In genomic region chr6:52752832-52753231, GRCm38 (mm10) we compare ENCODE assay signal across 28 mouse cellular contexts. TPM values are rescaled to one million over a fixed set of nuclear protein-coding genes. Genes with fewer than 3 reads are reported as not detected.
DNase-seq lines count a peak whose midpoint lies in the region; ATAC-seq and TF ChIP-seq lines count a peak whose summit lies in the region.
"Had no signal": no experiment of that assay in that cellular context is flagged by ENCODE, and none has a peak within 500 bp of the region (broad histone marks: within the 10 kb centered on the region; RNA-seq: fewer than 3 reads in every experiment).

No protein-coding gene starts in this region.

- H3K27ac ChIP-seq in liver, embryonic 11.5 days (ENCODE audit: low read depth, low read length) = no peak overlapping the region
- no peak overlapping the region for H3K27ac ChIP-seq in liver, postnatal 0 days (ENCODE audit: low read depth)
- H3K27ac ChIP-seq in midbrain, embryonic 11.5 days (ENCODE audit: low read depth, low read length) = no peak overlapping the region
- H3K27ac ChIP-seq in midbrain, postnatal 0 days (ENCODE audit: low read depth, low read length) = no peak overlapping the region
- H3K27ac ChIP-seq in liver, embryonic 14.5 days = no peak overlapping the region
- H3K27ac ChIP-seq: embryonic facial prominence, embryonic 13.5 days; embryonic facial prominence, embryonic 15.5 days; forebrain, embryonic 10.5 days; forebrain, embryonic 12.5 days had no signal

- ATAC-seq in liver, embryonic 11.5 days (replicated peaks; ENCODE audit: low FRiP score) = peak; percentile 47; the same call in 1 of the 2 replicates
- ATAC-seq in liver, postnatal 0 days = no peak
- no peak for ATAC-seq in midbrain, embryonic 11.5 days (ENCODE audit: low FRiP score)
- no peak for ATAC-seq in midbrain, postnatal 0 days (ENCODE audit: low FRiP score)
- peak; percentile 51; the same call in 1 of the 2 replicates for ATAC-seq in liver, embryonic 14.5 days (ENCODE audit: insufficient read depth)
- ATAC-seq: activated CD4-positive, CD25-positive, alpha-beta regulatory T cell, adult 4 months; CD4-positive, CD25-positive, alpha-beta regulatory T cell, adult 4 months; forebrain, embryonic 14.5 days; forebrain, embryonic 16.5 days; Patski had no signal

- H3K4me3 ChIP-seq in liver, embryonic 11.5 days (ENCODE audit: low read depth, low read length) = no peak overlapping the region
- H3K4me3 ChIP-seq in liver, postnatal 0 days (ENCODE audit: low read depth, low read length) = no peak overlapping the region
- no peak overlapping the region for H3K4me3 ChIP-seq in midbrain, embryonic 11.5 days (ENCODE audit: low read depth, low read length)
- H3K4me3 ChIP-seq in midbrain, postnatal 0 days (ENCODE audit: low read depth, low read length) = no peak overlapping the region
- no peak overlapping the region for H3K4me3 ChIP-seq in liver, embryonic 14.5 days (ENCODE audit: insufficient read depth in 1 of 2, low read depth in 2 of 2, low read length in 2 of 2)
- H3K4me3 ChIP-seq: embryonic facial prominence, embryonic 13.5 days; embryonic facial prominence, embryonic 15.5 days; forebrain, embryonic 10.5 days; forebrain, embryonic 12.5 days had no signal

- H3K36me3 ChIP-seq in liver, embryonic 11.5 days (ENCODE audit: control insufficient read depth, insufficient read depth, low read length) = no peaks in the 10 kb centered on the region; the same call in 1 of the 2 replicates
- peaks cover 58% of the 10 kb centered on the region for H3K36me3 ChIP-seq in liver, postnatal 0 days (replicated peaks; ENCODE audit: insufficient read depth, low read length)
- H3K36me3 ChIP-seq in midbrain, embryonic 11.5 days (ENCODE audit: control insufficient read depth, insufficient read depth, low read length) = peaks cover 3% of the 10 kb centered on the region; the same call in 1 of the 2 replicates
- peaks cover 9% of the 10 kb centered on the region for H3K36me3 ChIP-seq in midbrain, postnatal 0 days (ENCODE audit: insufficient read depth, low read length)
- peaks cover 19% of the 10 kb centered on the region for H3K36me3 ChIP-seq in liver, embryonic 14.5 days (replicated peaks; ENCODE audit: control insufficient read depth, insufficient read depth, low read depth)

- TF ChIP-seq CTCF in liver, postnatal 0 days (IDR thresholded peaks at IDR 0.05; ENCODE audit: low read depth) = no peak
- TF ChIP-seq CTCF in midbrain, postnatal 0 days (IDR thresholded peaks at IDR 0.05) = no peak
- no peak for TF ChIP-seq CTCF in liver, embryonic 14.5 days (IDR thresholded peaks at IDR 0.05; ENCODE audit: low read depth)

- no peaks in the 10 kb centered on the region for H3K4me1 ChIP-seq in liver, embryonic 11.5 days (replicated peaks; ENCODE audit: control insufficient read depth, insufficient read depth, low read length)
- H3K4me1 ChIP-seq in liver, postnatal 0 days (ENCODE audit: insufficient read depth) = no peaks in the 10 kb centered on the region
- H3K4me1 ChIP-seq in midbrain, embryonic 11.5 days (ENCODE audit: control insufficient read depth, insufficient read depth, low read length) = no peaks in the 10 kb centered on the region
- H3K4me1 ChIP-seq in midbrain, postnatal 0 days (ENCODE audit: insufficient read depth, low read length) = no peaks in the 10 kb centered on the region
- H3K4me1 ChIP-seq in liver, embryonic 14.5 days (replicated peaks; ENCODE audit: control insufficient read depth in 2 of 2, insufficient read depth in 2 of 2, low read length in 1 of 2) = 0 out of 4 replicates have a peak, but pooled peaks cover 0 to 2% of the 10 kb centered on the region in 2 experiments
- H3K4me1 ChIP-seq: embryonic facial prominence, embryonic 13.5 days; embryonic facial prominence, embryonic 15.5 days; forebrain, embryonic 10.5 days; forebrain, embryonic 12.5 days had no signal

- TF ChIP-seq EP300 in liver, postnatal 0 days (IDR thresholded peaks at IDR 0.05; ENCODE audit: low read depth) = no peak
- TF ChIP-seq EP300 in liver, embryonic 14.5 days (IDR thresholded peaks at IDR 0.05; ENCODE audit: low read depth) = no peak

- no peak for DNase-seq in liver, embryonic 11.5 days (ENCODE audit: low spot score)
- no peak for DNase-seq in liver, postnatal 0 days
- peak; percentile 53 for DNase-seq in midbrain, embryonic 11.5 days (ENCODE audit: low spot score, missing footprints)
- no peak for DNase-seq in midbrain, postnatal 0 days (ENCODE audit: low spot score)
- no peak for DNase-seq in liver, embryonic 14.5 days (ENCODE audit: low read depth in 3 of 3, low spot score in 3 of 3)
- no peak for DNase-seq in ovary, adult 18-20 months (ENCODE audit: low spot score)
- DNase-seq: adrenal gland, adult 8-10 months; adrenal gland, postnatal 14 days; adrenal gland, postnatal 36 days; B cell, adult 2 months; cerebellum, adult 11 months; cerebellum, adult 18-20 months; cerebellum, adult 8-10 months; cerebellum, adult 9-11 months; cerebellum, postnatal 14 days; cerebellum, postnatal 36 days; embryo, embryonic 11 days had no signal

- H3K4me2 ChIP-seq in liver, embryonic 11.5 days = no peak overlapping the region
- no peak overlapping the region for H3K4me2 ChIP-seq in liver, postnatal 0 days (ENCODE audit: low read depth, low read length)
- H3K4me2 ChIP-seq in midbrain, embryonic 11.5 days = no peak overlapping the region
- no peak overlapping the region for H3K4me2 ChIP-seq in midbrain, postnatal 0 days (ENCODE audit: low read depth, low read length, poor library complexity, severe bottlenecking)
- no peak overlapping the region for H3K4me2 ChIP-seq in liver, embryonic 14.5 days (ENCODE audit: low read depth)
- H3K4me2 ChIP-seq: embryonic facial prominence, embryonic 13.5 days; embryonic facial prominence, embryonic 15.5 days; forebrain, embryonic 12.5 days had no signal

- WGBS in liver, embryonic 11.5 days = 84% methylated on average over 5 of the region's 5 CpGs
- WGBS in liver, postnatal 0 days (ENCODE audit: insufficient replicate concordance) = 85% methylated on average over 5 of the region's 5 CpGs
- WGBS in midbrain, embryonic 11.5 days = 94% methylated on average over 5 of the region's 5 CpGs
- 94% methylated on average over 5 of the region's 5 CpGs for WGBS in midbrain, postnatal 0 days
- WGBS in liver, embryonic 14.5 days (ENCODE audit: insufficient replicate concordance) = 72% methylated on average over 5 of the region's 5 CpGs

- no peak overlapping the region for H3K9ac ChIP-seq in liver, embryonic 11.5 days (ENCODE audit: low read depth, low read length)
- H3K9ac ChIP-seq in liver, postnatal 0 days (replicated peaks) = no peak overlapping the region
- H3K9ac ChIP-seq in midbrain, embryonic 11.5 days (ENCODE audit: low read length) = no peak overlapping the region
- H3K9ac ChIP-seq in midbrain, postnatal 0 days (replicated peaks; ENCODE audit: low read length, poor library complexity, severe bottlenecking) = no peak overlapping the region
- H3K9ac ChIP-seq in liver, embryonic 14.5 days (replicated peaks) = no peak overlapping the region
- H3K9ac ChIP-seq: embryonic facial prominence, embryonic 13.5 days; embryonic facial prominence, embryonic 15.5 days; forebrain, embryonic 12.5 days had no signal

- no peaks in the 10 kb centered on the region for H3K27me3 ChIP-seq in liver, embryonic 11.5 days (replicated peaks; ENCODE audit: control insufficient read depth, insufficient read depth, low read length)
- H3K27me3 ChIP-seq in liver, postnatal 0 days (ENCODE audit: insufficient read depth, low read length) = no peaks in the 10 kb centered on the region
- no peaks in the 10 kb centered on the region for H3K27me3 ChIP-seq in midbrain, embryonic 11.5 days (ENCODE audit: control insufficient read depth, insufficient read depth, low read length)
- H3K27me3 ChIP-seq in midbrain, postnatal 0 days (ENCODE audit: insufficient read depth, low read length) = no peaks in the 10 kb centered on the region
- no peaks in the 10 kb centered on the region for H3K27me3 ChIP-seq in liver, embryonic 14.5 days (ENCODE audit: control insufficient read depth, insufficient read depth, low read length)
- H3K27me3 ChIP-seq: CH12.LX; embryonic facial prominence, embryonic 13.5 days; embryonic facial prominence, embryonic 15.5 days; forebrain, embryonic 12.5 days; Patski had no signal

- no peaks in the 10 kb centered on the region for H3K9me3 ChIP-seq in liver, embryonic 11.5 days (ENCODE audit: control insufficient read depth, low read length)
- H3K9me3 ChIP-seq in liver, postnatal 0 days (ENCODE audit: low read length) = no peaks in the 10 kb centered on the region
- H3K9me3 ChIP-seq in midbrain, embryonic 11.5 days (ENCODE audit: control insufficient read depth, low read length) = no peaks in the 10 kb centered on the region
- no peaks in the 10 kb centered on the region for H3K9me3 ChIP-seq in midbrain, postnatal 0 days (ENCODE audit: low read length)
- H3K9me3 ChIP-seq in liver, embryonic 14.5 days (ENCODE audit: control insufficient read depth, low read length) = no peaks in the 10 kb centered on the region
- H3K9me3 ChIP-seq: embryonic facial prominence, embryonic 13.5 days; embryonic facial prominence, embryonic 15.5 days; forebrain, embryonic 10.5 days; forebrain, embryonic 12.5 days; G1E had no signal

RNA-seq across cellular contexts. Expression of gene Tax1bp1, which starts 39.3 kb away (rescaled TPM):
- 83.2 and 90.2 TPM in 2 replicates for polyA plus RNA-seq in liver, embryonic 11.5 days (2014; fragmentation: Nextera tagmentation; extraction: Ambion mirVana)
- polyA plus RNA-seq in liver, postnatal 0 days (2015; fragmentation: Nextera tagmentation; extraction: Ambion mirVana) = 110 and 117 TPM in 2 replicates
- 144 and 155 TPM in 2 replicates for polyA plus RNA-seq in midbrain, embryonic 11.5 days (2014; fragmentation: Nextera tagmentation; extraction: Ambion mirVana)
- 61.4 and 73.8 TPM in 2 replicates for total RNA-seq in midbrain, postnatal 0 days (2014; rRNA removed)
- polyA plus RNA-seq in midbrain, postnatal 0 days (2015; fragmentation: Nextera tagmentation; extraction: Ambion mirVana) = 149 and 160 TPM in 2 replicates
- polyA plus RNA-seq in liver, embryonic 14.5 days (2012; rRNA removed) = 18.0 and 32.3 TPM in 2 replicates
- polyA plus RNA-seq in liver, embryonic 14.5 days (2014; fragmentation: Nextera tagmentation; extraction: Ambion mirVana) = 98.9 and 102 TPM in 2 replicates

Comparison
In these comparisons a context has a peak if more than half of its experiments do, and no peak if none do; other contexts are left out.
1. ATAC-seq: peak in liver, embryonic 11.5 days (single experiment) and liver, embryonic 14.5 days (single experiment); none in liver, postnatal 0 days (single experiment), midbrain, embryonic 11.5 days (single experiment) and midbrain, postnatal 0 days (single experiment).